14 mouse cellular contexts compared by ENCODE assay signal in genomic region chr13:21035011-21035410, GRCm38 (mm10). TPM values are rescaled to one million over a fixed set of nuclear protein-coding genes. Genes with fewer than 3 reads are reported as not detected.
DNase-seq lines count a peak whose midpoint lies in the region; ATAC-seq and TF ChIP-seq lines count a peak whose summit lies in the region.
"Had no signal": no experiment of that assay in that cellular context is flagged by ENCODE, and none has a peak within 500 bp of the region (broad histone marks: within the 10 kb centered on the region; RNA-seq: fewer than 3 reads in every experiment).

No protein-coding gene starts in this region.

- no peaks in the 10 kb centered on the region for H3K9me3 ChIP-seq in kidney, postnatal 0 days (replicated peaks; ENCODE audit: low read length)
- H3K9me3 ChIP-seq in kidney, embryonic 16.5 days (ENCODE audit: low read length): no peaks in the 10 kb centered on the region
- no peaks in the 10 kb centered on the region for H3K9me3 ChIP-seq in ES-E14 (ENCODE audit: control insufficient read depth, insufficient read depth, low read depth, low read length)
- no peaks in the 10 kb centered on the region for H3K9me3 ChIP-seq in midbrain, embryonic 12.5 days
- H3K9me3 ChIP-seq: embryonic facial prominence, embryonic 12.5 days; neural tube, embryonic 12.5 days had no signal

- no peak overlapping the region for H3K4me2 ChIP-seq in kidney, postnatal 0 days (ENCODE audit: low read length)
- no peak overlapping the region for H3K4me2 ChIP-seq in kidney, embryonic 16.5 days (replicated peaks; ENCODE audit: low read depth, low read length)
- H3K4me2 ChIP-seq in midbrain, embryonic 12.5 days (replicated peaks): no peak overlapping the region
- H3K4me2 ChIP-seq: embryonic facial prominence, embryonic 12.5 days; neural tube, embryonic 12.5 days had no signal

- no peak overlapping the region for H3K9ac ChIP-seq in kidney, postnatal 0 days (ENCODE audit: low read depth, low read length)
- H3K9ac ChIP-seq in kidney, embryonic 16.5 days (replicated peaks; ENCODE audit: low read length): no peak overlapping the region
- H3K9ac ChIP-seq in ES-E14 (ENCODE audit: insufficient read depth, low read depth, low read length, poor library complexity, severe bottlenecking): no peak overlapping the region
- no peak overlapping the region for H3K9ac ChIP-seq in midbrain, embryonic 12.5 days (replicated peaks)
- H3K9ac ChIP-seq: embryonic facial prominence, embryonic 12.5 days; neural tube, embryonic 12.5 days had no signal

- H3K4me1 ChIP-seq in kidney, postnatal 0 days (replicated peaks; ENCODE audit: insufficient read depth, low read length): no peaks in the 10 kb centered on the region
- H3K4me1 ChIP-seq in kidney, embryonic 16.5 days (ENCODE audit: insufficient read depth, low read length): no peaks in the 10 kb centered on the region
- no peaks in the 10 kb centered on the region for H3K4me1 ChIP-seq in ES-E14 (ENCODE audit: control insufficient read depth in 2 of 2, insufficient read depth in 2 of 2, low read length in 2 of 2, poor library complexity in 1 of 2)
- H3K4me1 ChIP-seq in midbrain, embryonic 12.5 days: no peaks in the 10 kb centered on the region
- H3K4me1 ChIP-seq: embryonic facial prominence, embryonic 12.5 days; neural tube, embryonic 12.5 days had no signal

- no peak overlapping the region for H3K4me3 ChIP-seq in kidney, postnatal 0 days (replicated peaks; ENCODE audit: low read depth, low read length)
- no peak overlapping the region for H3K4me3 ChIP-seq in kidney, embryonic 16.5 days (ENCODE audit: low read length)
- no peak overlapping the region for H3K4me3 ChIP-seq in ES-E14 (ENCODE audit: insufficient read depth in 1 of 2, low read depth in 1 of 2, low read length in 2 of 2, poor library complexity in 1 of 2, severe bottlenecking in 1 of 2)
- H3K4me3 ChIP-seq in midbrain, embryonic 12.5 days: no peak overlapping the region
- H3K4me3 ChIP-seq: embryonic facial prominence, embryonic 12.5 days; neural tube, embryonic 12.5 days had no signal

- no peak overlapping the region for H3K27ac ChIP-seq in kidney, postnatal 0 days
- no peak overlapping the region for H3K27ac ChIP-seq in kidney, embryonic 16.5 days (ENCODE audit: low read length)
- no peak overlapping the region for H3K27ac ChIP-seq in ES-E14 (ENCODE audit: insufficient read depth, low read depth, low read length, poor library complexity, severe bottlenecking)
- no peak overlapping the region for H3K27ac ChIP-seq in midbrain, embryonic 12.5 days (replicated peaks)
- H3K27ac ChIP-seq: embryonic facial prominence, embryonic 12.5 days; neural tube, embryonic 12.5 days had no signal

- in situ Hi-C loops in ES-E14 (cut with MboI; ENCODE audit: low sequenced_read_pairs in 2 of 2, unreplicated experiment in 2 of 2): loop anchor here (10.0 to 25.0 kb wide), 2 partner anchors 448 to 720 kb away; no protein-coding TSS in a partner anchor

- ATAC-seq in kidney, postnatal 0 days (replicated peaks; ENCODE audit: low FRiP score, low read depth): no peak
- ATAC-seq in kidney, embryonic 16.5 days (ENCODE audit: low FRiP score, low TSS enrichment): no peak
- 0 out of 2 replicates have a peak, but pooled peaks have one; percentile 19 for ATAC-seq in midbrain, embryonic 12.5 days (ENCODE audit: low FRiP score, low read depth)

- peak; percentile 69 for TF ChIP-seq CTCF in kidney, postnatal 0 days (IDR thresholded peaks at IDR 0.05; ENCODE audit: low read depth)

- intact Hi-C loops in left cerebral cortex, postnatal 25 days (cut with DNase I): loop anchor here (1.0 to 2.0 kb wide), 2 partner anchors 724 to 736 kb away; no protein-coding TSS in a partner anchor

- H3K27me3 ChIP-seq in kidney, postnatal 0 days (ENCODE audit: insufficient read depth, low read length): no peaks in the 10 kb centered on the region
- no peaks in the 10 kb centered on the region for H3K27me3 ChIP-seq in kidney, embryonic 16.5 days (ENCODE audit: insufficient read depth, low read length)
- no peaks in the 10 kb centered on the region for H3K27me3 ChIP-seq in midbrain, embryonic 12.5 days
- H3K27me3 ChIP-seq: embryonic facial prominence, embryonic 12.5 days; neural tube, embryonic 12.5 days had no signal

- peak; percentile 51 for DNase-seq in kidney, postnatal 0 days (ENCODE audit: low spot score)
- DNase-seq in ES-E14 (ENCODE audit: low read depth, low spot score) (peak; percentile 25), ZHBTc4 (ENCODE audit: low read depth, low spot score) (peak; percentile 49)
- DNase-seq in adrenal gland, adult 18-20 months (ENCODE audit: low spot score in 2 of 2): no peak
- no peak for DNase-seq in kidney, adult 18-20 months
- DNase-seq in left cerebral cortex, postnatal 25 days (ENCODE audit: low spot score in 2 of 2): no peak
- DNase-seq: layer of hippocampus, postnatal 36 days had no signal

- WGBS in kidney, postnatal 0 days: 79% methylated on average over 3 of the region's 3 CpGs
- WGBS in kidney, embryonic 16.5 days: 77% methylated on average over 3 of the region's 3 CpGs
- 78% methylated on average over 3 of the region's 3 CpGs for WGBS in midbrain, embryonic 12.5 days

- no peaks in the 10 kb centered on the region for H3K36me3 ChIP-seq in kidney, postnatal 0 days (ENCODE audit: insufficient read depth, low read length)
- no peaks in the 10 kb centered on the region for H3K36me3 ChIP-seq in kidney, embryonic 16.5 days (ENCODE audit: insufficient read depth, low read length)
- H3K36me3 ChIP-seq in ES-E14 (ENCODE audit: control insufficient read depth, insufficient read depth, low read length, poor library complexity, severe bottlenecking): no peaks in the 10 kb centered on the region
- H3K36me3 ChIP-seq in midbrain, embryonic 12.5 days: no peaks in the 10 kb centered on the region
- H3K36me3 ChIP-seq: embryonic facial prominence, embryonic 12.5 days; neural tube, embryonic 12.5 days had no signal

TF ChIP-seq in ES-E14, 5 proteins besides CTCF, POLR2A, EP300 and RAD21:
- TF ChIP-seq ZNF384 (IDR thresholded peaks at IDR 0.05; ENCODE audit: low read depth, low read length) (no peak), MAFK (IDR thresholded peaks at IDR 0.05; ENCODE audit: insufficient read depth, low read depth, low read length) (no peak), CHD2 (IDR thresholded peaks at IDR 0.05; ENCODE audit: low read depth, low read length) (no peak), ZC3H11A (IDR thresholded peaks at IDR 0.05; ENCODE audit: borderline replicate concordance, low read depth, low read length) (peak; percentile 89; the same call in 1 of the 2 replicates), HCFC1 (IDR thresholded peaks at IDR 0.05; ENCODE audit: borderline replicate concordance, insufficient read depth, low read length) (no peak)
TF ChIP-seq in ES-E14: peak in this region for 1.

RNA-seq across cellular contexts. Expression of gene Olfr1370, which starts 39.7 kb away (rescaled TPM):
- not detected in 2 replicates for polyA plus RNA-seq in kidney, postnatal 0 days (2015; fragmentation: Nextera tagmentation; extraction: Ambion mirVana)
- polyA plus RNA-seq in kidney, embryonic 16.5 days (2015; fragmentation: Nextera tagmentation; extraction: Ambion mirVana): not detected in 2 replicates
- total RNA-seq in ES-E14 (2012; rRNA removed): not detected in 2 replicates
- not detected in 2 replicates for polyA plus RNA-seq in midbrain, embryonic 12.5 days (2016; fragmentation: Nextera tagmentation; extraction: Ambion mirVana)
- total RNA-seq in adrenal gland, adult 18-20 months (2021): not detected
- not detected for total RNA-seq in left cerebral cortex, postnatal 25 days (2021)
- total RNA-seq: gastrocnemius, postnatal 4 days; layer of hippocampus, postnatal 36 days had no signal
- polyA plus RNA-seq: embryonic facial prominence, embryonic 12.5 days; intestine, embryonic 14.5 days; liver, embryonic 16.5 days; neural tube, embryonic 12.5 days had no signal

Comparison
In these comparisons a context has a peak if more than half of its experiments do, and no peak if none do; other contexts are left out.
1. DNase-seq: peak in kidney, postnatal 0 days (single experiment), ES-E14 (single experiment) and ZHBTc4 (single experiment); none in adrenal gland, adult 18-20 months (0 of 2), kidney, adult 18-20 months (single experiment) and left cerebral cortex, postnatal 25 days (0 of 2).